ENCODE assay signal across 9 mouse cellular contexts in the genomic region with DNA sequence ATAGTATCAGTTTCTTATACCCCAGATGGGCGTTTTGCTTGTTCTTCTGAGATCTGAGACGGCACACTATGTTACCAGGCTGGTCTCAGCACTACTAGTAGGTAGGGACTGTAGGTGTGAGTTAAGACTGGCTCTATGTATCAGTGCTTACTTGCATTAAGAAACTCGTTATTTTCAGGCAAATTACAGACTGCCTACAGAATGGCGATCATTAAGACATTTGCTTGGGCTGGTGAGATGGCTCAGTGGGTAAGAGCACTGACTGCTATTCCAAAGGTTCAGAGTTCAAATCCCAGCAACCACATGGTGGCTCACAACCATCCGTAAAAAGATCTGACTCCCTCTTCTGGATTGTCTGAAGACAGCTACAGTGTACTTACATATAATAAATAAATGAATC. TPM values are rescaled to one million over a fixed set of nuclear protein-coding genes. Genes with fewer than 3 reads are reported as not detected.
DNase-seq lines count a peak whose midpoint lies in the region; ATAC-seq and TF ChIP-seq lines count a peak whose summit lies in the region.
"Not testable (repeated sequence)": the region's sequence is repeated elsewhere in the genome, so short reads cannot be mapped to it uniquely, and the experiment has no call there.
"Had no signal": no experiment of that assay in that cellular context is flagged by ENCODE, and none has a peak within 500 bp of the region (broad histone marks: within the 10 kb centered on the region; RNA-seq: fewer than 3 reads in every experiment).

No protein-coding gene starts in this region.

- TF ChIP-seq CTCF in heart, adult 2 months (IDR thresholded peaks at IDR 0.05), result not testable (repeated sequence)

- H3K9me3 ChIP-seq in embryonic facial prominence, embryonic 15.5 days (replicated peaks); hindbrain, embryonic 15.5 days; limb, embryonic 11.5 days (ENCODE audit: control insufficient read depth, low read length); lung, embryonic 16.5 days (ENCODE audit: control insufficient read depth, low read length); neural tube, embryonic 11.5 days (ENCODE audit: control insufficient read depth, low read length): not testable (repeated sequence)

- peak; percentile 25 for DNase-seq in MN1 (ENCODE audit: low spot score)
- not testable (repeated sequence) for DNase-seq in heart, adult 2 months; limb, embryonic 11.5 days (ENCODE audit: low spot score); neural tube, embryonic 11.5 days (ENCODE audit: low spot score)

- intact Hi-C loops in heart, adult 2 months (cut with DNase I), result not testable (repeated sequence)

- TF ChIP-seq POLR2A in heart, adult 2 months (IDR thresholded peaks at IDR 0.05; ENCODE audit: insufficient read depth, low read depth, low read length), result not testable (repeated sequence)

- H3K4me3 ChIP-seq in embryonic facial prominence, embryonic 15.5 days (replicated peaks), result peak overlapping the region; percentile 59
- peak overlapping the region; percentile 59; the same call in 1 of the 2 replicates for H3K4me3 ChIP-seq in heart, adult 2 months
- peak overlapping the region; percentile 63 for H3K4me3 ChIP-seq in hindbrain, embryonic 15.5 days
- H3K4me3 ChIP-seq in limb, embryonic 11.5 days (ENCODE audit: low read depth, low read length), result peak overlapping the region; percentile 63
- peak overlapping the region; percentile 54 for H3K4me3 ChIP-seq in lung, embryonic 16.5 days (ENCODE audit: low read length)
- H3K4me3 ChIP-seq in neural tube, embryonic 11.5 days (ENCODE audit: low read depth, low read length), result peak overlapping the region; percentile 58

- H3K79me2 ChIP-seq in heart, adult 2 months (replicated peaks; ENCODE audit: control insufficient read depth, insufficient read depth, low read length), result not testable (repeated sequence)

- H3K4me1 ChIP-seq in embryonic facial prominence, embryonic 15.5 days; heart, adult 2 months (ENCODE audit: control insufficient read depth, insufficient read depth, low read length); hindbrain, embryonic 15.5 days (replicated peaks); limb, embryonic 11.5 days (ENCODE audit: control insufficient read depth, insufficient read depth, low read length); lung, embryonic 16.5 days (replicated peaks; ENCODE audit: control insufficient read depth, insufficient read depth, low read length); neural tube, embryonic 11.5 days (ENCODE audit: control insufficient read depth, insufficient read depth, low read length): not testable (repeated sequence)

- H3K4me2 ChIP-seq in embryonic facial prominence, embryonic 15.5 days (replicated peaks), result peak overlapping the region; percentile 61
- peak overlapping the region; percentile 71 for H3K4me2 ChIP-seq in hindbrain, embryonic 15.5 days
- peak overlapping the region; percentile 68 for H3K4me2 ChIP-seq in limb, embryonic 11.5 days (ENCODE audit: low read depth, severe bottlenecking)
- peak overlapping the region; percentile 71 for H3K4me2 ChIP-seq in lung, embryonic 16.5 days (ENCODE audit: low read depth, low read length)
- H3K4me2 ChIP-seq in neural tube, embryonic 11.5 days (ENCODE audit: low read depth), result peak overlapping the region; percentile 72

- not testable (repeated sequence) for ATAC-seq in embryonic facial prominence, embryonic 15.5 days (ENCODE audit: insufficient number of reproducible peaks, low FRiP score, low TSS enrichment, low read depth); hindbrain, embryonic 15.5 days (ENCODE audit: low FRiP score, low read depth); limb, embryonic 11.5 days (ENCODE audit: insufficient number of reproducible peaks, low FRiP score, low TSS enrichment, low read depth); lung, embryonic 16.5 days (ENCODE audit: low read depth); neural tube, embryonic 11.5 days (ENCODE audit: insufficient read depth, low FRiP score, low TSS enrichment)

- H3K36me3 ChIP-seq in embryonic facial prominence, embryonic 15.5 days, result peaks cover 18% of the 10 kb centered on the region; the same call in 1 of the 2 replicates
- H3K36me3 ChIP-seq in heart, adult 2 months (ENCODE audit: control insufficient read depth, insufficient read depth, low read length); hindbrain, embryonic 15.5 days; limb, embryonic 11.5 days (ENCODE audit: control insufficient read depth, insufficient read depth, low read length); lung, embryonic 16.5 days (ENCODE audit: control insufficient read depth, insufficient read depth, low read length); neural tube, embryonic 11.5 days (ENCODE audit: control insufficient read depth, insufficient read depth, low read length): not testable (repeated sequence)

- WGBS in embryonic facial prominence, embryonic 15.5 days, result 47% methylated on average over 5 of the region's 5 CpGs
- WGBS in heart, adult 2 months, result 50% methylated on average over 5 of the region's 5 CpGs
- WGBS in hindbrain, embryonic 15.5 days, result 60% methylated on average over 5 of the region's 5 CpGs
- 47% methylated on average over 4 of the region's 5 CpGs for WGBS in limb, embryonic 11.5 days
- 38% methylated on average over 4 of the region's 5 CpGs for WGBS in lung, embryonic 16.5 days
- 63% methylated on average over 5 of the region's 5 CpGs for WGBS in neural tube, embryonic 11.5 days

- TF ChIP-seq EP300 in heart, adult 2 months (IDR thresholded peaks at IDR 0.05; ENCODE audit: insufficient read depth, low read depth, low read length), result not testable (repeated sequence)

- peak overlapping the region; percentile 56; the same call in 1 of the 2 replicates for H3K9ac ChIP-seq in embryonic facial prominence, embryonic 15.5 days
- not testable (repeated sequence) for H3K9ac ChIP-seq in heart, adult 2 months (ENCODE audit: low read depth, low read length)
- H3K9ac ChIP-seq in hindbrain, embryonic 15.5 days, result peak overlapping the region; percentile 60; the same call in 1 of the 2 replicates
- peak overlapping the region; percentile 74; the same call in 1 of the 2 replicates for H3K9ac ChIP-seq in limb, embryonic 11.5 days (ENCODE audit: low read length)
- peak overlapping the region; percentile 78 for H3K9ac ChIP-seq in lung, embryonic 16.5 days (ENCODE audit: low read length)
- H3K9ac ChIP-seq in neural tube, embryonic 11.5 days (ENCODE audit: low read length), result peak overlapping the region; percentile 70

- H3K27ac ChIP-seq in embryonic facial prominence, embryonic 15.5 days (replicated peaks), result peak overlapping the region; percentile 91; the same call in 1 of the 2 replicates
- H3K27ac ChIP-seq in heart, adult 2 months; limb, embryonic 11.5 days (replicated peaks; ENCODE audit: low read depth, low read length); lung, embryonic 16.5 days (ENCODE audit: low read length); neural tube, embryonic 11.5 days (ENCODE audit: low read depth, low read length): not testable (repeated sequence)
- H3K27ac ChIP-seq in hindbrain, embryonic 15.5 days (replicated peaks), result peak overlapping the region; percentile 83; the same call in 1 of the 2 replicates

- not testable (repeated sequence) for H3K27me3 ChIP-seq in embryonic facial prominence, embryonic 15.5 days; heart, adult 2 months (ENCODE audit: control insufficient read depth, insufficient read depth, low read length); hindbrain, embryonic 15.5 days; limb, embryonic 11.5 days (ENCODE audit: control insufficient read depth, insufficient read depth, low read length); lung, embryonic 16.5 days (ENCODE audit: control insufficient read depth, insufficient read depth, low read depth, low read length); neural tube, embryonic 11.5 days (ENCODE audit: control insufficient read depth, insufficient read depth, low read length)

RNA-seq across cellular contexts. Expression of a gene that starts 0.9 kb away (rescaled TPM):
- 33.4 and 36.1 TPM in 2 replicates for polyA plus RNA-seq in embryonic facial prominence, embryonic 15.5 days (2015; fragmentation: Nextera tagmentation; extraction: Ambion mirVana)
- 1 to 10 TPM; 3.6 to 4.4 TPM for total RNA-seq in heart, adult 2 months (2021)
- 2.3 and 4.9 TPM in 2 replicates for polyA plus RNA-seq in heart, adult 2 months (2012; rRNA removed)
- polyA plus RNA-seq in hindbrain, embryonic 15.5 days (2015; fragmentation: Nextera tagmentation; extraction: Ambion mirVana), result 17.6 and 23.8 TPM in 2 replicates
- polyA plus RNA-seq in limb, embryonic 11.5 days (2014; fragmentation: Nextera tagmentation; extraction: Ambion mirVana), result 47.4 and 50.9 TPM in 2 replicates
- 37.0 and 38.5 TPM in 2 replicates for polyA plus RNA-seq in lung, embryonic 16.5 days (2015; fragmentation: Nextera tagmentation; extraction: Ambion mirVana)
- 41.0 and 41.2 TPM in 2 replicates for polyA plus RNA-seq in neural tube, embryonic 11.5 days (2014; fragmentation: Nextera tagmentation; extraction: Ambion mirVana)

RNA-seq across cellular contexts. Expression of a gene that starts 17.9 kb away (rescaled TPM):
- polyA plus RNA-seq in embryonic facial prominence, embryonic 15.5 days (2015; fragmentation: Nextera tagmentation; extraction: Ambion mirVana), result 0.34 and 0.52 TPM in 2 replicates
- total RNA-seq in heart, adult 2 months (2021), result under 1 TPM in 1 of 2 experiments, not detected in 1; 0.10 TPM
- polyA plus RNA-seq in heart, adult 2 months (2012; rRNA removed), result 0.18 TPM in 2 replicates
- 0.08 and 0.29 TPM in 2 replicates for polyA plus RNA-seq in hindbrain, embryonic 15.5 days (2015; fragmentation: Nextera tagmentation; extraction: Ambion mirVana)
- 0.19 and 0.21 TPM in 2 replicates for polyA plus RNA-seq in limb, embryonic 11.5 days (2014; fragmentation: Nextera tagmentation; extraction: Ambion mirVana)
- polyA plus RNA-seq in lung, embryonic 16.5 days (2015; fragmentation: Nextera tagmentation; extraction: Ambion mirVana), result 0.24 TPM in 2 replicates
- polyA plus RNA-seq in neural tube, embryonic 11.5 days (2014; fragmentation: Nextera tagmentation; extraction: Ambion mirVana), result not detected in 2 replicates
- polyA plus RNA-seq: inflammation-experienced regulatory T-cells, adult 6 months; thymus, adult 2 months had no signal

RNA-seq across cellular contexts. Expression of a gene that starts 18.0 kb away (rescaled TPM):
- 476 and 487 TPM in 2 replicates for polyA plus RNA-seq in embryonic facial prominence, embryonic 15.5 days (2015; fragmentation: Nextera tagmentation; extraction: Ambion mirVana)
- 10 to 100 TPM; 38.5 to 44.5 TPM for total RNA-seq in heart, adult 2 months (2021)
- 27.4 and 49.5 TPM in 2 replicates for polyA plus RNA-seq in heart, adult 2 months (2012; rRNA removed)
- polyA plus RNA-seq in hindbrain, embryonic 15.5 days (2015; fragmentation: Nextera tagmentation; extraction: Ambion mirVana), result 372 and 395 TPM in 2 replicates
- polyA plus RNA-seq in limb, embryonic 11.5 days (2014; fragmentation: Nextera tagmentation; extraction: Ambion mirVana), result 939 and 946 TPM in 2 replicates
- 552 and 582 TPM in 2 replicates for polyA plus RNA-seq in lung, embryonic 16.5 days (2015; fragmentation: Nextera tagmentation; extraction: Ambion mirVana)
- 761 and 791 TPM in 2 replicates for polyA plus RNA-seq in neural tube, embryonic 11.5 days (2014; fragmentation: Nextera tagmentation; extraction: Ambion mirVana)
